ENCODE assay signal across 22 mouse cellular contexts in genomic region chr7:121927882-121928281, GRCm38 (mm10). TPM values are rescaled to one million over a fixed set of nuclear protein-coding genes. Genes with fewer than 3 reads are reported as not detected.
DNase-seq lines count a peak whose midpoint lies in the region; ATAC-seq and TF ChIP-seq lines count a peak whose summit lies in the region.
"Had no signal": no experiment of that assay in that cellular context is flagged by ENCODE, and none has a peak within 500 bp of the region (broad histone marks: within the 10 kb centered on the region; RNA-seq: fewer than 3 reads in every experiment).

No protein-coding gene starts in this region.

- 0 out of 2 replicates have a peak, but pooled peaks have one; percentile 23 for ATAC-seq in kidney, postnatal 0 days (replicated peaks; ENCODE audit: low FRiP score, low read depth)
- no peak for ATAC-seq in kidney, embryonic 15.5 days (replicated peaks; ENCODE audit: low FRiP score)
- ATAC-seq in liver, postnatal 0 days, result peak; percentile 71; the same call in 1 of the 2 replicates
- no peak for ATAC-seq in liver, embryonic 11.5 days (replicated peaks; ENCODE audit: low FRiP score)
- no peak for ATAC-seq in midbrain, embryonic 11.5 days (ENCODE audit: low FRiP score)
- ATAC-seq: activated CD4-positive, CD25-positive, alpha-beta regulatory T cell, adult 4 months; CD4-positive, CD25-positive, alpha-beta regulatory T cell, adult 4 months; Patski had no signal

- H3K4me2 ChIP-seq in kidney, postnatal 0 days (ENCODE audit: low read length), result no peak overlapping the region
- no peak overlapping the region for H3K4me2 ChIP-seq in kidney, embryonic 15.5 days
- no peak overlapping the region for H3K4me2 ChIP-seq in liver, postnatal 0 days (ENCODE audit: low read depth, low read length)
- H3K4me2 ChIP-seq in liver, embryonic 11.5 days, result no peak overlapping the region
- H3K4me2 ChIP-seq in midbrain, embryonic 11.5 days, result no peak overlapping the region

- no peaks in the 10 kb centered on the region for H3K9me3 ChIP-seq in kidney, postnatal 0 days (replicated peaks; ENCODE audit: low read length)
- H3K9me3 ChIP-seq in kidney, embryonic 15.5 days (replicated peaks), result no peaks in the 10 kb centered on the region
- no peaks in the 10 kb centered on the region for H3K9me3 ChIP-seq in liver, postnatal 0 days (ENCODE audit: low read length)
- no peaks in the 10 kb centered on the region for H3K9me3 ChIP-seq in liver, embryonic 11.5 days (ENCODE audit: control insufficient read depth, low read length)
- H3K9me3 ChIP-seq in midbrain, embryonic 11.5 days (ENCODE audit: control insufficient read depth, low read length), result no peaks in the 10 kb centered on the region
- H3K9me3 ChIP-seq in midbrain, embryonic 10.5 days (replicated peaks), result no peaks in the 10 kb centered on the region
- H3K9me3 ChIP-seq: G1E had no signal

- no peaks in the 10 kb centered on the region for H3K27me3 ChIP-seq in kidney, postnatal 0 days (ENCODE audit: insufficient read depth, low read length)
- no peaks in the 10 kb centered on the region for H3K27me3 ChIP-seq in kidney, embryonic 15.5 days
- H3K27me3 ChIP-seq in liver, postnatal 0 days (ENCODE audit: insufficient read depth, low read length), result no peaks in the 10 kb centered on the region
- no peaks in the 10 kb centered on the region for H3K27me3 ChIP-seq in liver, embryonic 11.5 days (replicated peaks; ENCODE audit: control insufficient read depth, insufficient read depth, low read length)
- no peaks in the 10 kb centered on the region for H3K27me3 ChIP-seq in midbrain, embryonic 11.5 days (ENCODE audit: control insufficient read depth, insufficient read depth, low read length)
- H3K27me3 ChIP-seq in midbrain, embryonic 10.5 days (ENCODE audit: low read depth, poor library complexity, severe bottlenecking), result no peaks in the 10 kb centered on the region
- H3K27me3 ChIP-seq: CH12.LX, Patski had no signal

- TF ChIP-seq CTCF in kidney, postnatal 0 days (IDR thresholded peaks at IDR 0.05; ENCODE audit: low read depth), result no peak
- TF ChIP-seq CTCF in liver, postnatal 0 days (IDR thresholded peaks at IDR 0.05; ENCODE audit: low read depth), result no peak

- no peak overlapping the region for H3K4me3 ChIP-seq in kidney, postnatal 0 days (replicated peaks; ENCODE audit: low read depth, low read length)
- no peak overlapping the region for H3K4me3 ChIP-seq in kidney, embryonic 15.5 days (replicated peaks)
- H3K4me3 ChIP-seq in liver, postnatal 0 days (ENCODE audit: low read depth, low read length), result no peak overlapping the region
- no peak overlapping the region for H3K4me3 ChIP-seq in liver, embryonic 11.5 days (ENCODE audit: low read depth, low read length)
- no peak overlapping the region for H3K4me3 ChIP-seq in midbrain, embryonic 11.5 days (ENCODE audit: low read depth, low read length)
- no peak overlapping the region for H3K4me3 ChIP-seq in midbrain, embryonic 10.5 days

- peaks cover 26% of the 10 kb centered on the region; the same call in 1 of the 2 replicates for H3K36me3 ChIP-seq in kidney, postnatal 0 days (ENCODE audit: insufficient read depth, low read length)
- H3K36me3 ChIP-seq in kidney, embryonic 15.5 days, result peaks cover 40% of the 10 kb centered on the region
- H3K36me3 ChIP-seq in liver, postnatal 0 days (replicated peaks; ENCODE audit: insufficient read depth, low read length), result peaks cover 14% of the 10 kb centered on the region
- H3K36me3 ChIP-seq in liver, embryonic 11.5 days (ENCODE audit: control insufficient read depth, insufficient read depth, low read length), result no peaks in the 10 kb centered on the region
- H3K36me3 ChIP-seq in midbrain, embryonic 11.5 days (ENCODE audit: control insufficient read depth, insufficient read depth, low read length), result no peaks in the 10 kb centered on the region
- H3K36me3 ChIP-seq in midbrain, embryonic 10.5 days, result peaks cover 56% of the 10 kb centered on the region

- 84% methylated on average over 2 of the region's 2 CpGs for WGBS in kidney, postnatal 0 days
- 82% methylated on average over 2 of the region's 2 CpGs for WGBS in kidney, embryonic 15.5 days
- WGBS in liver, postnatal 0 days (ENCODE audit: insufficient replicate concordance), result 59% methylated on average over 2 of the region's 2 CpGs
- 86% methylated on average over 2 of the region's 2 CpGs for WGBS in liver, embryonic 11.5 days
- WGBS in midbrain, embryonic 11.5 days, result 99% methylated on average over 2 of the region's 2 CpGs
- 93% methylated on average over 2 of the region's 2 CpGs for WGBS in midbrain, embryonic 10.5 days

- no peak overlapping the region for H3K9ac ChIP-seq in kidney, postnatal 0 days (ENCODE audit: low read depth, low read length)
- no peak overlapping the region for H3K9ac ChIP-seq in kidney, embryonic 15.5 days
- H3K9ac ChIP-seq in liver, postnatal 0 days (replicated peaks), result no peak overlapping the region
- no peak overlapping the region for H3K9ac ChIP-seq in liver, embryonic 11.5 days (ENCODE audit: low read depth, low read length)
- H3K9ac ChIP-seq in midbrain, embryonic 11.5 days (ENCODE audit: low read length), result no peak overlapping the region

- H3K27ac ChIP-seq in kidney, postnatal 0 days, result no peak overlapping the region
- H3K27ac ChIP-seq in kidney, embryonic 15.5 days, result no peak overlapping the region
- no peak overlapping the region for H3K27ac ChIP-seq in liver, postnatal 0 days (ENCODE audit: low read depth)
- H3K27ac ChIP-seq in liver, embryonic 11.5 days (ENCODE audit: low read depth, low read length), result no peak overlapping the region
- no peak overlapping the region for H3K27ac ChIP-seq in midbrain, embryonic 11.5 days (ENCODE audit: low read depth, low read length)
- no peak overlapping the region for H3K27ac ChIP-seq in midbrain, embryonic 10.5 days (replicated peaks)

- H3K4me1 ChIP-seq in kidney, postnatal 0 days (replicated peaks; ENCODE audit: insufficient read depth, low read length), result no peaks in the 10 kb centered on the region
- no peaks in the 10 kb centered on the region for H3K4me1 ChIP-seq in kidney, embryonic 15.5 days
- no peaks in the 10 kb centered on the region for H3K4me1 ChIP-seq in liver, postnatal 0 days (ENCODE audit: insufficient read depth)
- no peaks in the 10 kb centered on the region for H3K4me1 ChIP-seq in liver, embryonic 11.5 days (replicated peaks; ENCODE audit: control insufficient read depth, insufficient read depth, low read length)
- no peaks in the 10 kb centered on the region for H3K4me1 ChIP-seq in midbrain, embryonic 11.5 days (ENCODE audit: control insufficient read depth, insufficient read depth, low read length)
- H3K4me1 ChIP-seq in midbrain, embryonic 10.5 days, result no peaks in the 10 kb centered on the region

- TF ChIP-seq EP300 in liver, postnatal 0 days (IDR thresholded peaks at IDR 0.05; ENCODE audit: low read depth), result no peak

- DNase-seq in kidney, postnatal 0 days (ENCODE audit: low spot score), result no peak
- no peak for DNase-seq in liver, postnatal 0 days
- no peak for DNase-seq in liver, embryonic 11.5 days (ENCODE audit: low spot score)
- DNase-seq in midbrain, embryonic 11.5 days (ENCODE audit: low spot score, missing footprints), result peak; percentile 19
- DNase-seq in midbrain, embryonic 10.5 days (ENCODE audit: low spot score), result no peak
- DNase-seq in yolk sac, embryonic 10.5 days (ENCODE audit: low spot score), result peak; percentile 53
- DNase-seq in layer of hippocampus, postnatal 36 days, result no peak
- DNase-seq: adrenal gland, adult 2 months; adrenal gland, adult 8-10 months; adrenal gland, postnatal 10 days; adrenal gland, postnatal 14 days; adrenal gland, postnatal 25 days; adrenal gland, postnatal 36 days; B cell, adult 2 months; cerebellum, adult 11 months; cerebellum, adult 11-12 months had no signal

RNA-seq across cellular contexts. Expression of gene Cog7, which starts 53.6 kb away (rescaled TPM):
- polyA plus RNA-seq in kidney, postnatal 0 days (2015; fragmentation: Nextera tagmentation; extraction: Ambion mirVana), result 11.6 and 14.8 TPM in 2 replicates
- polyA plus RNA-seq in kidney, embryonic 15.5 days (2015; fragmentation: Nextera tagmentation; extraction: Ambion mirVana), result 29.1 and 29.5 TPM in 2 replicates
- polyA plus RNA-seq in liver, postnatal 0 days (2015; fragmentation: Nextera tagmentation; extraction: Ambion mirVana), result 4.2 and 5.4 TPM in 2 replicates
- polyA plus RNA-seq in liver, embryonic 11.5 days (2014; fragmentation: Nextera tagmentation; extraction: Ambion mirVana), result 20.7 and 21.6 TPM in 2 replicates
- polyA plus RNA-seq in midbrain, embryonic 11.5 days (2014; fragmentation: Nextera tagmentation; extraction: Ambion mirVana), result 14.5 and 19.1 TPM in 2 replicates
- 22.1 and 25.4 TPM in 2 replicates for polyA plus RNA-seq in midbrain, embryonic 10.5 days (2016; fragmentation: Nextera tagmentation; extraction: Ambion mirVana)
- total RNA-seq in layer of hippocampus, postnatal 36 days (2021), result 10 to 100 TPM; 39.8 to 41.3 TPM

Comparison
In these comparisons a context has a peak if more than half of its experiments do, and no peak if none do; other contexts are left out.
1. ATAC-seq: peak in kidney, postnatal 0 days (single experiment) and liver, postnatal 0 days (single experiment); none in kidney, embryonic 15.5 days (single experiment), liver, embryonic 11.5 days (single experiment) and midbrain, embryonic 11.5 days (single experiment).
2. DNase-seq: peak in midbrain, embryonic 11.5 days (single experiment) and yolk sac, embryonic 10.5 days (single experiment); none in kidney, postnatal 0 days (single experiment), liver, postnatal 0 days (single experiment), liver, embryonic 11.5 days (single experiment), midbrain, embryonic 10.5 days (single experiment) and layer of hippocampus, postnatal 36 days (0 of 2).